Mouse (Mus musculus) liver, postnatal 0 days (tissue): ENCODE results near the gene Add3.

ENCODE experiments used
- CTCF ChIP-seq: sonication (generic); IDR thresholded peaks from 2 replicates; pipeline ENCODE4 v1.5.1; 2016; ENCODE audit warnings: antibody characterized with exemption, low read depth
- EP300 ChIP-seq: IDR thresholded peaks from 2 replicates; pipeline ENCODE4 v1.6.1; 2016; ENCODE audit warnings: antibody characterized with exemption, low read depth, mild to moderate bottlenecking

DNA sequence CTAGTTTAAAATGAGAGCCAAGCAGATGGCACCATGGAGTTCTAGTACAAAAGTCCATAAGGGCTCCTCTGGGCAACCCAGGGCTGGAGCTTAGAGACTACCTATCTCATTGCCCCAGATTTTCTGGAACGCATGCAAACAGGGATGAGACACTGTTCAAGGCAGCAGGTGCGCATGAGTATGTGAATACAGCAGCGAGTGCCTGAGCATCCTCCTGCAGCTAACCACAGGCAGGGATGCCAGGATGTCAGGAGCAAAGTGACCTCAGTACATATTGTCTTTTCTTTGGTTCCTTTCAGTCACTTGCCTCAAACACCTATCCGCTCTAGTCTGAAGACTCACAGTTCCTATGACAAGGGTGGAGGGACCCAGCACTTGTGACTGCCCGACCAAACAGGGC is 49.6 kb upstream of the Add3 start:
- TF ChIP-seq CTCF (no peak), EP300 (no peak)
